Mouse (Mus musculus) 416B (cell line): ENCODE results near the gene Chadl.
"Not testable (repeated sequence)": the region's sequence is repeated elsewhere in the genome, so short reads cannot be mapped to it uniquely, and the experiment has no call there.

Source experiments
- DNase-seq: peaks from one replicate; pipeline ENCODE4 v3.0.0; 2011; ENCODE audit warnings: low read depth

The Chadl gene

DNA sequence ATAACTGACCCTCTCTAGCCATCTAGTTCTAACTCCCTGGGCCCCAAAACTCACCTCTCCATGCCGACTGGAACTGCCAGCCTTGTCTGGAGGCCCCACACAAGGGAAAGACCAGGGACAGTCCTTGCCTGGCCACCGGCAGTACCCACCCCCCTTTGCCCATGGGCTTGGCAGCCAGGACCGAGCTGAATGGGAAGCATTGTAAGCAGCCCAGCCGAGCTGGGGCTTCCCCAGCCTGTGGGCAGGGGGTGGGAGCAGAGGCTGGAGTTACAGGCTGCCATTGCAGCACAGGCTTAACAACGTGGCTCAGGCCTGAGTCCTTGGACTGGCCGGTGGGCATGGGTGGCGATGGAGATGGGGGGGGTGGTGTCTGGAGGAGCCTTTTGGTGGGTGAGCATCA, at the start of gene Chadl:
Gene Chadl (minus strand): TSS at position 113 of the 400 bp plus-strand sequence.
- no peak for DNase-seq

DNA sequence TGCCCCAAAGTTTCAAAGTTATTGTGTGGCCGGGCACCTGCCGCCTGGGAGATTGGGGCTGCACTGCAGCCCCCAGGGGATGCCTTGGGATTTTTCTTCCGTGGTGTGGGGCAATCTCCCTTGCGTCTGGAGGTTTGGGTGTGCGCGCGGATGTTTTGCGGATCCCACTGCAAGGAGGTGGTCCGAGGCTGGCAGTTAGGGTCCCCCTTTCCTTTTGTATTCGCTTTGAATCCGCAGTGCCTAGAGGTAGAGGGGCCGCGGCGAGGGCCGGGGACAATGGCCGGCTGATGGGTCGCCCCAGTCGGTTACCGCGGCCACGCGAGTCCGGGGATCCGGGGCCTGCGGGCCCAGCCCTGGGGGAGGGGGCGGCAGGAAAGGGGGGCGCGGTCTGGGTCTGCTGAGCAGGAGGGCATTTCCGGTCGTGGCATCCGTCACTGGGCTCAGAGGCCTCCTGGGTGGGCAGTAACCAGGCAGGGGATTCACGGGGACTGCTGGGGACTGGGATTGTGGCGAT, 48.6 kb upstream of the Chadl start:
- peak; percentile 61 for DNase-seq

DNA sequence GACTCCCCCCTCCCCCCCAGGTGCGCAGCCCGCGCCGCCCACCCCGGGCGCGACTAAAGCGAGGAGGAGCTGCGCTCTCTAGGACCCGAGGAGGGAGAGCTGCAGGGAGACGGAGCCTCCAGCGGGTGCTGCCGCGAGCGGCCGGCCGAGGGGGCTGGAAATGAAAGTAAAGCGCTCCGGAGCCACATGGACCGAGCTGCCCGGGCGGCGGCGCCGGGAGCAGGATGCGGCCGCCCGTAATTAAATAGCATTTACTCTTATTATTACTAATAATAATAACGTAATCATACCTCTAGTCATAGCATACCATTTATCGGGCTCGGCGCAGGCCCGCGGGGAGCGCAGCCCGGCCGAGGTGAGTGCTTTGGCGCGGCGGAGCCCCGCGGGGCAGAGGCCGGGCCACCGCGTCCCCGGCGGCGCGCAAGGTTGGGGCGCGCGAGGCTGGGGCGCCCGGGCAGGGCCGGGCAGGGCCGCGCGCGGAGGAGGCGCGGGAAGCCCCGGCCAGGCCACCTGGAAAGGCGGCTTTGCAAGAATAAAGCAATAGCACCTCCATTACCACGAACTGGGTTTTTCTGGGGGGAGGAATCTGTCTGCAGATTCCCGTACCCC, 48.0 kb upstream of the Chadl start, which contains the start of the genes Zc3h7b and Rangap1:
Gene Zc3h7b (plus strand): TSS at position 66 of the 609 bp plus-strand sequence.
Gene Rangap1 (minus strand): TSS at position 539 of the 609 bp plus-strand sequence.
- DNase-seq, result peak; percentile 71

DNA sequence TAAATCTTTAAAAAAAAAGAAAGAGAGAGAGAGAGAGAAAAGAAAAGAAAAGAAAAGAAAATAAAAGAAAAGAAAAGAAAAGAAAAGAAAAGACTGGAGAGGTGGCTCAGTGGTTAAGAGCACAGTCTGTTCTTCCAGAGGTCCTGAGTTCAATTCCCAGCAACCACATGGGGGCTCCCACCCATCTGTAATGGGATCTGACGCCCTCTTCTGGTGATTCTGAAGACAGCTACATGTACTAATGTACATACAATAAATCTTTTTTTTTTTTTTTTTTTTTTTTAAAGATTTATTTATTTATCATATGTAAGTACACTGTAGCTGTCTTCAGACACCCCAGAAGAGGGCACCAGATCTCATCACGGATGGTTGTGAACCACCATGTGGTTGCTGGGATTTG, 45.3 kb upstream of the Chadl start:
- DNase-seq, result peak; percentile 57

DNA sequence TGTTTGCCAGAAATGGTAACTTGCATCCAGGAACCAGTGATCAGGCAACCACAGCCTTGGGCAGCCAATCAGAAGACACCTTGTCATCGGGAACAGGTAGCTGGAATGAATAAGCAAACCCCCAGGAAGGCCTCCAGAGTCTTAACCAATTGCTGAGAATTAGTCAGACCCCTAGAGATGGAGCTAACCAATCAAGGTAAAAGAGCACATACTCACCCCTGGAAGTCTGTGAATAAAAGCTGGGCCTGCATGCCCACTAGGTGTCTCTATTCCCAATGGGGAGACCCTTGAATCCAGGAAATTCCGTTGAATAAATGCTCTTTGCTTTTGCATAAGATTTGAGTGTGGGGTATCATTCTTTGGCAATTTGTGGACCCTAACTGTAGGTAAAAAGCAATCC, 42.8 kb upstream of the Chadl start:
- peak; percentile 43 for DNase-seq

DNA sequence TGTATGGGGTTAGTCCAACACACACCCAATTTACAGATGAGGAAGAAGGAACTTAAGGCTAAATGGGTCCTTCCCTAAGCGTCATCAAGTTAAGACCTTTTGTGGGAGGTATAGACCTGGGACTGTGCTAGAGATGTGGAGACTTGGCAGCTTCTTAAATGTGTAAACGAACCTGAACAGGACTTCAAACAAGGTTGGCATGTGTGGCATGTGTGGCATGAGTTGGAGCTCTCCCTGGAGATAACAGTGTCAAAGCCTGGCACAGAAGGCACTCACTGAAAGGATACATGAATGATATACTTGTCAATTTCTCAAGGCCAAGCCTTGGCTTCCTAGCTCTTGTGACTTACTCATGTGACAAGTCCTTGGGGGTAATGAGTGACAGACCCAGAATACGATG, 42.2 kb upstream of the Chadl start:
- DNase-seq, result no peak

DNA sequence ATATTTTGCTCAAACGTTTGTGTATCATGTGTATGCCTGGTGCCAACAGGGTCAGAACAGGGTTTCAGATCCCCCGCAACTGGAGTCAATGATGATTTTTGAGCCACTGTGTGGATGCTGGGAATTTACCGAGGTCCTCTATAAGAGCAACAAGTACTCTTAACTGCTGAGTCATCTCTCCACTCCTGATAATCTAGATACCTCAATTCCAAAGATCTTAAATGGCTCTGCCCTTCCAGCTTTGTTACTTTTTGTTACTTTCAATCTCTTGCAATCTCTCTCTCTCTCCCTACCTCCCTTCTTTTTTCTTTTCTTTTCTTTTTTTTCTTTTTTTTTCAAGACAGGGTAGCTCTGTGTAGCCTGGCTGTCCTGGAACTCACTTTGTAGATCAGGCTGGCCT, 38.0 kb upstream of the Chadl start:
- DNase-seq, result peak; percentile 39

DNA sequence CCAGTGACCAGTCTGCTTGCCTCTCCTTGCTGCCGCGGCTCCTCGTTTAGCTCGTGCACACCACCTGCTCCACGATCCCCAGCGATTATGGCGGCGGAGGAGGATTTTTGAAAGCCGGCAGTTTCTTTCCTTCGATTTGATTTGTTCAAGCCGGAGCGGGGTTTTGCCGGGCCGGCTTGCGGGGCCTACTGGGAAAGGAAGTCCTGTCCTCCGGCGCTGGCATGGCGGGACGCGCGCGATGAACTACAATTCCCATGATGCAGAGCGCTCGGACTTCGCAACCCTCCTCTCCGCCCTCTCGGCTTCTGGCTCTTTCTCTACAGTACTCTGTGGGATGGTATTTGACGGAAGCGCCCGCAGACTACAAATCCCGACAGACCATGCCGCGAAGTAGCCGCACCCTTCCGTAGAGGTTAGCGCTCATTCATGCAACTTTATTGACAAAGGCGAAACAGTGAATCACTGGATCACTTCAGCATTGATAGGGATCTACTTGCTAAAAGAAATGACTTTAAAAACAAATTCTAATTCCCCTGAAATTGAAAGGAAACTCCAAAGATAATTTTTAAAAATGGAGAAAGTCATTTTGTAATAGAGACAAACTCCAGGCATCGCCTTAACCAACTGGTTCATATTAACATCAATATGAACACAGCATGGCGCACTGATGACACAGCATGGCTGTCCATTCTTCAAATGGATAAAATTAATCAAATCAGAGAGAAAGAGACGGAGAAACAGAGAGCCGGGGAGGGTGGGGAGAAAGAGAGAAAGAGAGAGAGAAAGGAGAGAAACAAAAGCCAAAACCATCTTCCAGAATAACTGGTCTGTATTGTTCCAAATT, 32.9 kb upstream of the Chadl start:
- DNase-seq, result peak; percentile 100

DNA sequence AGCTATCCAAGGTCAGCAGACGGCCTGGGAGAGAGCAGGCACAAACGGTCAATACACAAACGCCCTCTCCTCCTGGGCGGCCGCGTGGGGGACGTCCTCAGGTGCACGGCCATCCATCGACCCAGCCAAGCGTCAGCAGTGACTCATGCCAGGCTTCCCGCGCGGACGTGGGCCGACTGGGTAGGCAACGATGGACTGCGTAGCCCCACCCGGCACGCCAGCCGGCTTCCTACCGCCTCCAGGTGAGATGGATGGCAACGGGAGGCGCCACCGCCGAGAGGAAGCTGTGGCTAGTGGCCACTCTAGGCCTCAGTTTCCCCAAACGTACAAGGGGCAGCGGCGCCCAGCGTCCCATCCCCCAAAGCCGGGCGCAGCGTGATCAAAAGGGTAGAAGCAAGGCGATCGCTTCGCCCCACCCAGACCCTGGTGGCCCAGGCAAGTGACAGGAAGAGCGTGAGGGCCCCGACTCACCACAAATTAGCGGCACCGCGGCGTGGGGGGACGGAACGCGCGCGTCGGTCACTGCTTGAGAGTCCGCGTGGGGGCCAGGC, 32.2 kb upstream of the Chadl start:
- DNase-seq, result peak; percentile 47

DNA sequence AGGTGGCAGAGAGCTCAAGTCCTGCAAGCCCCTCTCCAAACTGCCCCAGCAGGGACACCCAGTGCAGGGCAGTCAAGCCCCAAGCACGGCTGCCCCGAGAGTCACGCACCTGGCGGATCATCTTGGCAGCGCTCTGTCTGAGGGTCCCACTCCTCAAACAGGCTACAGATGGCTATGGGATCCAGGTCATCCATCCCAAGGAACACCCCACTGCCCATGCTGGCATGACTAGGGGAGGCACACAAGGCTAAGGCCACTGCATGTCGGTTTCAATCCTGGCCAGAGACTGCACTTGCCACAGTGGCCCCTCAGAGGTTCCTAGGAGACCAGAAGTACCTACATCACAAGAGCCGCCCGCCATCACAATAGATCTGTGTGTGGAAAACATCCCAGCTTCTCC, 28.9 kb upstream of the Chadl start:
- no peak for DNase-seq

DNA sequence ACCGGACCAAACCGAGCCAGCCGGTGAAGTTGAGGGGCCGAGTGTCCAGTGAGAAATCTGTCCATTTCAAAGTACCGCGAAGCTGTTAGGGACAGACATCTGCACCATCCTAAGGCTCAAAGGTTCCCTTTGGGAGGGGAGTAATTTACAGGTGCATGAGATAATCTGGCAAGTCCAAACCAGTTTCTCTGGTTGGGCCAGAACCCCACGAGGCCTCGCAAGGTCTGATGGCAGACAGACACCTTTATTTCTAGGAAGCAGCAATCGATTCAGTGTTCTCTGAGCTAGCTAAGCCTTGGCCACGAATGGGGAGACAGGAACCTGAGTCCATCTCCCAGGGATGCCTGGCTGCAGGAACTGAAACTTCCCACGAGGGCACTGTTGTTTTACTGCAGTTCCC, 26.6 kb upstream of the Chadl start:
- DNase-seq, result no peak

DNA sequence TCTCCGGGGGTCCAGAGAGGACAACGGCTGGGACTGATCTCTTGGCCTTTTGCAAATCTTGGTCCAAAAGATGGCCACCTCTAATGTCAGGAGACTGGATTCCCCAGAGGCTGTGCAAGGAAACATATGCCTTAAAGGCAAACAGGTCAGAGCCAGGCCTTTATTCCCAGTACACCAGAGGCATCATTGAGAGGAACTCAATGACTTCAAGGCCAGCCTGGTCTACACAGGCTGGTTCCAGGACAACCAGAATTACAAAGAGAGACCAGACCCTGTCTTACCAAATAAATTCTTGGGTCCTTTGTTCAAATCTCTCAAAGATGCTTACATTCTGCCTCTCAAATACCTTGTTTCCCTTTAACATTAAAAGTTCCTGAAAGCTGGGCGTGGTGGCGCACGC, 25.3 kb upstream of the Chadl start:
- no peak for DNase-seq

DNA sequence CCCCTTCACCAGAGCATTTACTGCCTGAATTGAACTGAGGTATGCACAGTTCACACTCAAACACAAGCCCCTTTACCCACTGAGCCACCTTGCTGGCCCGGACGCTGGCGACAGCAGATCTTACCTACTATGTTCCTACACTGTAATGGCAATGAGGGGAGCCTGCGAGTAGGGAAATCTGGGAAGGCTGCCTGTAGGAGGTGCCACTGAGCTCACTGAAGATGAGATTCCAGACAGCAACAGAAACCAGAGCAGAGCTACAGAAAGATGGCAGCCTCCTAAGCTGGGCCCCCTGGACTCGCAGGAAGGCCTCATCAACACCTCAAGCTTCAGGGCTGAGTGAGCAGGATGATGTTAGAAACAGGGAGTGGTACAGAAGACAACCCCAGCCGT, 22.0 kb upstream of the Chadl start:
- no peak for DNase-seq

DNA sequence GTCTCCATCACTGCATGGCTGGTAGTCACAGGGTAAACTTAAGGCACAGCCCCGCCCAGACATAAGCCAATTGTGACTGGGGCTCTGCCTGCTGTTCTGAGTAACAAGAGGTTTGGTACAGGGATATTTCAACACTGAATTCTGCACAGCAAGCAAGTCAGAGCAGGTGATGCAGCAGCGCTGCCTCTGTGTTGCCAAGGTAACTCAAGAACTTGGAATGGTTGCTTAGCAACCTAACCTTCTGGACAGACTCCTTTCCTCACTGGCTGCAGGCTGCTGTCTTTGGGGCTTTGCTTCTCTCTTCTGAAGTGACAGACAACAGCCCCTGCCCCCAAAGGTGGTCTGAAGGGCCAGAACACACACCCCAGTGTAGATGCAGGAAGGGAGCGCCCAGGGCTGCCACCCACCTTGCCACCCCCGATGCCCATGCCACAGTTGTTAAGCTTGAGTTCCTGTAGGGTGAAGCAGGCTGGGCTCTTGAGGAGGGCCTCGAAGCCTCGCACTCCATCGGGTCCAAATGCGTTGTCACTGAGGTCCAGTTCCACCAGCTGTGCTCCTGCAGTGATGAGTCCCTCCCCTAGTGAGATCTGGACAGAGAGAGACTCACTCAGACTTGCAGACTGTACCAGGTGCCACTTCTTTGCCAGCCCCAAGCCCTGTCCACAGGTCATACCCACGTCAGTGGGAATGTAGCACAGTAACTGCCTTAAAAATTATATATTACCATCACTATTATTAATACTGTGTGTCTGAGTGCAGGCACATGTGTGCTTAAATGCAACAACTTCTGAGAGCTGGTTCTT, 21.4 kb upstream of the Chadl start:
- DNase-seq, result no peak

DNA sequence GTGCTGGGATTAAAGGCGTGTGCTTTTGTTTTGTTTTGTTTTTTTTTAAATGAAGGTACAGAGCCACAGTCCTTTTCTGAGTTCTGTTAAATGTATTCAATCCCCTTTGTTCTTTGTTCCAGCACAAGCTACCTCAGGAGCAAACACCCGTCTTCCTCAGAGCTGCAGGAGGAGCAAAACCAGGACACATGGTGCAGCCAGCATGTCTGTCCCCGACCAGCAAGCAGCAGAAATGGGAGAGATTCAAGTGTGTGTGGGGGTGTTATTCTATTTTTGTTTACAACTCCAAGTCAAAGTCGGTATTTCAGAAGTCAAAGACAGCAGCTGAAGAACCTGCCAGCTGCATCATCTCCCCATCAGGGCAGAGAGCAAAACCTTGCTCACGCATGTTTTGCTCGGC, 16.7 kb upstream of the Chadl start:
- DNase-seq, result no peak

DNA sequence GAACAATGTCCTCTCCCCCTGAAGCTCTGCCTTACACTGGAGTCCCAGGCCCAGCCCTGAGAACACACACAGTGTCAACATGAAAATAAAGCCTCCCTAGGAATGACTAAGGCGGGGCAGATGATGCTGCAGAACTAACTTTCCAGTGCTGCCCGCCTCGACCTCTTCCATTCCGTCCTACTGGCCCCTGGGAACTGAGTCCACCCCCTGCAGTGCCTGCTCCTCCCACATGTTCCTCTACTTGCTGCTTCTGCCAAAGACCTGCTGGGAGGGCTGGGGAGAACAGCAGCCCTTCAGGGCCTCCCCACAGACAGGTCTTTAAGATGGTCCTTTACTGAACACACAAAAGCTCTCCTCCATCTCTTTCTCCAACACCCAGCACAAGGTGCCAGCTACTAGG, 13.7 kb upstream of the Chadl start:
- DNase-seq, result no peak

DNA sequence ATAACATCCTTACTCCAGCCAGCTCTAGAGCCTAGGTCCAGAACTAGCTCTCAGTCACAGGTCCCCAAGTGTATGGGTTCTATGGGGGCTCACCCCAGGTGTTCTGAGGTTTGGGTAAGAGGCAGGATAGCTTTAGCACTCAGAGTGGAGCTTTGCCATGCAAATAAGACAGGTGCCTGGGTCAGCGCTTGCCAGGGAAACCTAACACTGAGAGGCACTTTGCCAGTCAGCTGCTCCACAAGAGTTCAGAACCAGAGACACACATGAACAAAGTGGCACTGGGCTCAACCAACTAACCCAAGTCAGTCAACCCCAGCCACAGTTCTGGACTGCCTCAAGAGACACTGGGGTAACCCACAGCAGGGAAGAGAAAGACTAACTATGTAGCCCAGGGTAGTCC, 12.6 kb upstream of the Chadl start:
- DNase-seq, result no peak

DNA sequence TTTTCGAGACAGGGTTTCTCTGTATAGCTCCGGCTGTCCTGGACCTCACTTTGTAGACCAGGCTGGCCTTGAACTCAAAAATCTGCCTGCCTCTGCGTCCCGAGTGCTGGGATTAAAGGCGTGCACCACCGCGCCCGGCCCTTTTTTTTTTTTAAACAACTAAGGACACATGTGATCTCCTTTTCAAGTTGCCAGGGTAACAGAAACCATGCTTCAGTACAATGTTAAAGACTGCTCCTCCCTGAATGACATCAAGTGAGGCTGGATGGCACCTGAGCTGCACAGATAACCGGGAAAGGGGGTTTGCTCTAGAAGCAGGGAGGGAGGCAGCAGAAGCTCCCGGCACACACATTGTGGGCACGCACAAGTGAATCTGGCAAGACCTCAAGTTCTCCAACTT, 11.9 kb upstream of the Chadl start:
- DNase-seq, result no peak

DNA sequence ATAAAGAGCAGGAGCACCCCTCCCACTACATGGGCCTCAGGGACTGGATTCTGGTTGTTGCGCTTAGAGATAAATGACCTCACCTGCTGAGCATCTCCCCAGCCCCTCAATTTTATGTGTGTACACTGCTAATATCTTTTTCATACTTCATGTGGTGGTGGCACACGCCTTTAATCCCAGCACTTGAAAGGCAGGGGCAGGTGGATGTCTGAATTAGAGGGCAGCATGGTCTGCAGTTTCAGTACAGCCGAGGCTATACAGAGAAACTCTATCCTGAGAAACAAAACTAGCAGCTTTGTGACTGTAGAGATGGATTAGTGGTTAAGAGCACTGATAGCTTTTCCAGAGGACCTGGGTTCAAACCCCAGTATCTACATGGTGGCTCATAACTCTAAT, 6.0 kb upstream of the Chadl start:
- no peak for DNase-seq

DNA sequence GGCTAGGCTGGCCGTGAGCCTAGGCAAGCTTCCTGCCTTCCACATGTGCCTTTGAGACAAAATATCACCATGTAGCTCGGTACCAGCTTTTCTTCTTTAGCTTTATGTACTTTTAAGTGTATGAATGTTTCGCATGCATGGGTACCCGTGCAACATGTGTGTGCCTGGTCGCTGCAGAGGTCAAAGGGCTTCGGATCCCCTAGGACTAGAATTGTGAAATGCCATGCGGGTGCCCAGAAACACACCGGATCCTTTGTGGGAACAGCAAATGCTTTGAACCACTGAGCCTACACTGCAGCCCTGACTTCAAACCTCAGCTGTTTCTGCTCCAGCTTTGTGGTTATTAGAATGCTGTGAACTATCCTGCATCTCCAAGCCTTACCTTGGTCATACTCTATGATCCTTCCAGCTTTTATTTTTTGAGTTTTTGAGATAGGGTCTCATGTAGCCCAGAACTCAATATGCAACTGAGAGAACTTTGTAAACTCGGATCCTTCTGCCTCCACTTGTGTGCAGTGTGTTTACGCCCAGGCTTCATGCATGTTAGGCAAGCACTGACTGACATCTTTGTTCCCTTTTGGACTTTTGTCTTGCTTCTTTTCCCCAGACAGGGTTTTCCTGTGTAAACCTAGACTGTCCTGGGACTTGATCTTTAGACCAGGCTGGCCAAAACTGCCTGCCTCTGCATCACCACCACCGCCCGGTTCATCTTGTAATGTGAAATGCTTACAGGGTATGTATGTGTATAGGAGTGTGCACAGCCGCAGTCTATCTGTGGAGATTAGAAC, 5.4 kb upstream of the Chadl start:
- no peak for DNase-seq

DNA sequence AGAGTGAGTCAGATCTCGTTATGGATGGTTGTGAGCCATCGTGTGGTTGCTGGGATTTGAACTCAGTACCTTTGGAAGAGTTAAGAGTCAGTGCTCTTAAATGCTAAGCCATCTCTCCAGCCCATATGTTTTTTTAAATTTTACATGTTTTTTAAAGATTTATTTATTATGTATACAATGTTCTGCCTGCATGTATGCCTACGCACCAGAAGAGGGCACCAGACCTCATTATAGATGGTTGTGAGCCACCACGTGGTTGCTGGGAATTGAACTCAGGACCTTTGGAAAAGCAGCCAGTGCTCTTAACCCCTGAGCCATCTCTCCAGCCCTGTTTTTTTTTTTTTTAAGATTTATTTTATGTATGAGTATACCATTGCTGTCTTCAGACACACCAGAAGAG, 4.3 kb upstream of the Chadl start:
- not testable (repeated sequence) for DNase-seq
